Mouse (Mus musculus): ENCODE data around the gene Pheta2. TPM values are rescaled to one million over a fixed set of nuclear protein-coding genes. Genes with fewer than 3 reads are reported as not detected.

The Pheta2 gene
- polyA plus RNA-seq, 1 experiment from 2014 or later = 11.2 TPM

GRCm38 (mm10) chr15:82372991-82373390, 34.2 kb downstream of the Pheta2 start:
- no peak overlapping the region for H3K27ac ChIP-seq
- H3K36me3 ChIP-seq = 0 out of 2 replicates have a peak, but pooled peaks cover 5% of the 10 kb centered on the region
- no peak for ATAC-seq (ENCODE audit: insufficient number of reproducible peaks, insufficient read depth, low FRiP score, low TSS enrichment)
- H3K4me2 ChIP-seq (replicated peaks) = no peak overlapping the region
- 79% methylated on average over 5 of the region's 5 CpGs for WGBS
- H3K9ac ChIP-seq = no peak overlapping the region
- H3K27me3 ChIP-seq = no peaks in the 10 kb centered on the region
- no peaks in the 10 kb centered on the region for H3K9me3 ChIP-seq
- no peaks in the 10 kb centered on the region for H3K4me1 ChIP-seq
- H3K4me3 ChIP-seq = no peak overlapping the region

GRCm38 (mm10) chr15:82374437-82374836, 35.7 kb downstream of the Pheta2 start:
- H3K9ac ChIP-seq = no peak overlapping the region
- peaks cover 2% of the 10 kb centered on the region; the same call in 1 of the 2 replicates for H3K4me1 ChIP-seq
- H3K27ac ChIP-seq = no peak overlapping the region
- no peak for ATAC-seq (ENCODE audit: insufficient number of reproducible peaks, insufficient read depth, low FRiP score, low TSS enrichment)
- 81% methylated on average over 5 of the region's 5 CpGs for WGBS
- H3K9me3 ChIP-seq = no peaks in the 10 kb centered on the region
- no peak overlapping the region for H3K4me2 ChIP-seq (replicated peaks)
- no peak overlapping the region for H3K4me3 ChIP-seq
- H3K36me3 ChIP-seq = 0 out of 2 replicates have a peak, but pooled peaks cover 5% of the 10 kb centered on the region
- H3K27me3 ChIP-seq = no peaks in the 10 kb centered on the region

GRCm38 (mm10) chr15:82375855-82376254, 37.1 kb downstream of the Pheta2 start:
- H3K9me3 ChIP-seq = no peaks in the 10 kb centered on the region
- no peak overlapping the region for H3K4me2 ChIP-seq (replicated peaks)
- 88% methylated on average over 9 of the region's 9 CpGs for WGBS
- no peak overlapping the region for H3K27ac ChIP-seq
- H3K36me3 ChIP-seq = 0 out of 2 replicates have a peak, but pooled peaks cover 5% of the 10 kb centered on the region
- H3K4me1 ChIP-seq = peaks cover 13% of the 10 kb centered on the region
- H3K9ac ChIP-seq = no peak overlapping the region
- no peaks in the 10 kb centered on the region for H3K27me3 ChIP-seq
- ATAC-seq (ENCODE audit: insufficient number of reproducible peaks, insufficient read depth, low FRiP score, low TSS enrichment) = no peak
- H3K4me3 ChIP-seq = no peak overlapping the region

GRCm38 (mm10) chr15:82376393-82377138, 37.8 kb downstream of the Pheta2 start:
- 60% methylated on average over 17 of the region's 17 CpGs for WGBS
- H3K36me3 ChIP-seq = 0 out of 2 replicates have a peak, but pooled peaks cover 5% of the 10 kb centered on the region
- H3K9me3 ChIP-seq = no peaks in the 10 kb centered on the region
- H3K27me3 ChIP-seq = no peaks in the 10 kb centered on the region
- H3K4me1 ChIP-seq = peaks cover 15% of the 10 kb centered on the region
- ATAC-seq (ENCODE audit: insufficient number of reproducible peaks, insufficient read depth, low FRiP score, low TSS enrichment) = no peak
- H3K4me2 ChIP-seq (replicated peaks) = no peak overlapping the region
- no peak overlapping the region for H3K27ac ChIP-seq
- no peak overlapping the region for H3K9ac ChIP-seq
- H3K4me3 ChIP-seq = no peak overlapping the region

- Histone ChIP-seq H3K36me3 (0 out of 2 replicates have a peak, but pooled peaks cover 5% of the 10 kb centered on the region), H3K27ac (no peak overlapping the region), H3K4me1 (peaks cover 15% of the 10 kb centered on the region), H3K9ac (no peak overlapping the region), H3K4me2 (replicated peaks) (no peak overlapping the region), H3K9me3 (no peaks in the 10 kb centered on the region), H3K4me3 (no peak overlapping the region), H3K27me3 (no peaks in the 10 kb centered on the region)
- 75% methylated on average over 5 of the region's 5 CpGs for WGBS
- ATAC-seq (ENCODE audit: insufficient number of reproducible peaks, insufficient read depth, low FRiP score, low TSS enrichment) = no peak
Observed at GRCm38 (mm10) chr15:82377701-82378100, 39.0 kb downstream of the Pheta2 start.

DNA sequence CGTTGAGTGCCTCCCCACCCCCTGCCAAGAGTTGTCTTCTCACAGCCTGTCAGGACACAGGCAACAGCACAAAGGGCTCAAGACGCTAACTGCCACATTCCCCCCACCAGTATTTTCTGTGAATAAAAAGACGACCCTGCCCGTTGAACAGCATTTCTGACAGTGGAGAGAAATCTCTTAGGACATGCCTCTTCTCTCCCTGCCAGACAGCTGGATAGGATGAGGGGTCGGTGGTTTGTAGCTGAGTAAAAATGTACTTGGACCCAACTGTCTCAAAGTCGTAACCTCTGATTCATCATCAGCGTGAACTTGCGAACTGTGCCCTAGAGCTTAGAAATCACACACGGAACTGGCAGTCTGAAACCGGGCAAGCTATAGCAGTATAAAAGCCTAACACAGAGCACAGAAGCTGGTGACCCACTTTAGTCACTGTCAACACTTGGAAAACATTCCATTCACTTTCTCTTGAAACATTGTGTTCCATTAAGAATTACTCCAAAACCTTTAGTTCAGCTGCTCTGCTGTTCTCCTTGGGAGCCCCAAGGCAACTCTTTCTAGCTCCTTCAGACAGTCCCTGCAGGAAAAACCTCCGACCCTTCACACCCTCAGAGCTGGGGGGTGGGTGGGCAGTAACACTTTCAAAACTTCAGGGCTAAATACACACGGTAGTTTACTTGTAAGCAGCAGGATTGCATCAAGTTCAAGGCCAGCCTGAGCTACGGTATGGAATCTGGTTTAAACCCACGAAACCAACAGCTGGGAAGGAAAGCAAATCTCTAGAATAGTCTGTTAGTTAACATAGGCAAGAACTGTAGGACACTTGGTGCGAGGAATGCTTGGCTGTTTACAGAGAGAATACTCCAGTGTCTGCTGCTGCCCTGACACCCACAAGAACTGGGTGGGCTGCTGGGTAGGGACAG, 39.8 kb downstream of the Pheta2 start:
- peaks cover 15% of the 10 kb centered on the region for H3K4me1 ChIP-seq
- WGBS = 57% methylated on average over 15 of the region's 15 CpGs
- no peak for ATAC-seq (ENCODE audit: insufficient number of reproducible peaks, insufficient read depth, low FRiP score, low TSS enrichment)

DNA sequence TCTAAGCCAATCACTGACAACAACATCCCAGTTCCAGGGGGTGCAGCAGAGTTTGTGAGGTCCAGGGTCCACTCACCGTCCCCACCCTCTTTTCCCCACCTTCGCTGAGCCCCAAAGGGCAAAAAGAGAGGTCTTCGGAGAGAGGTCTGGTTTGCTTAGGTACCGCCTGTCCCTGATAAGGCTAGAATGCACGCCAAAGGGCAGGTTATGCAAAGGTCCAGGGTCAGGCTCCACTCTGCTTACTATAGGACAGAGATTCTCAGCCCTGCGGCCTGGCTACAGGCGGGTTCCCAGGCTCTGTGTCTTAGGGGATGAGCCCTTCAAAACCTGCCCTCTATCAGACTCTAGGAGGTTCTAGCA, 40.7 kb downstream of the Pheta2 start:
- Histone ChIP-seq H3K27me3 (no peaks in the 10 kb centered on the region), H3K9ac (peak overlapping the region; percentile 56; the same call in 1 of the 2 replicates), H3K27ac (peak overlapping the region; percentile 77; the same call in 1 of the 2 replicates), H3K36me3 (no peaks in the 10 kb centered on the region), H3K4me1 (peaks cover 15% of the 10 kb centered on the region), H3K4me2 (replicated peaks) (peak overlapping the region; percentile 70), H3K4me3 (peak overlapping the region; percentile 45), H3K9me3 (no peaks in the 10 kb centered on the region)
- WGBS = 22% methylated on average over 7 of the region's 7 CpGs
- ATAC-seq (ENCODE audit: insufficient number of reproducible peaks, insufficient read depth, low FRiP score, low TSS enrichment) = no peak

More for the DNA sequence above, 39.8 kb downstream of the Pheta2 start:
- Histone ChIP-seq H3K27me3 (no peaks in the 10 kb centered on the region), H3K4me3 (no peak overlapping the region), H3K9me3 (no peaks in the 10 kb centered on the region), H3K36me3 (0 out of 2 replicates have a peak, but pooled peaks cover 2% of the 10 kb centered on the region), H3K4me2 (replicated peaks) (no peak overlapping the region), H3K9ac (no peak overlapping the region), H3K27ac (no peak overlapping the region)

GRCm38 (mm10) chr15:82379871-82380713, 41.4 kb downstream of the Pheta2 start, which contains the start of gene Cyp2d22:
Gene Cyp2d22, minus strand, starts transcription at chr15:82380260.
- peak within 1 kb of the TSS; percentile 56 for H3K9ac ChIP-seq
- ATAC-seq (ENCODE audit: insufficient number of reproducible peaks, insufficient read depth, low FRiP score, low TSS enrichment) = peak; percentile 88
- 2% methylated on average over 19 of the region's 24 CpGs for WGBS
- peak within 1 kb of the TSS; percentile 77 for H3K27ac ChIP-seq
- no peaks in the 10 kb centered on the region for H3K36me3 ChIP-seq
- no peaks in the 10 kb centered on the region for H3K27me3 ChIP-seq
- H3K4me1 ChIP-seq = peaks cover 15% of the 10 kb centered on the region
- peak within 1 kb of the TSS; percentile 45 for H3K4me3 ChIP-seq
- no peaks in the 10 kb centered on the region for H3K9me3 ChIP-seq
- H3K4me2 ChIP-seq (replicated peaks) = peak within 1 kb of the TSS; percentile 70

- ATAC-seq (ENCODE audit: insufficient number of reproducible peaks, insufficient read depth, low FRiP score, low TSS enrichment) = no peak
- Histone ChIP-seq H3K27ac (no peak overlapping the region), H3K4me2 (replicated peaks) (peak overlapping the region; percentile 70), H3K9me3 (no peaks in the 10 kb centered on the region), H3K4me3 (peak overlapping the region; percentile 45), H3K4me1 (peaks cover 15% of the 10 kb centered on the region), H3K9ac (peak overlapping the region; percentile 56; the same call in 1 of the 2 replicates), H3K27me3 (no peaks in the 10 kb centered on the region), H3K36me3 (no peaks in the 10 kb centered on the region)
- WGBS = 33% methylated on average over 7 of the region's 7 CpGs
Observed at GRCm38 (mm10) chr15:82380714-82381062, 41.9 kb downstream of the Pheta2 start.

- Histone ChIP-seq H3K4me3 (no peak overlapping the region), H3K9me3 (no peaks in the 10 kb centered on the region), H3K27me3 (no peaks in the 10 kb centered on the region), H3K4me1 (peaks cover 15% of the 10 kb centered on the region), H3K4me2 (replicated peaks) (no peak overlapping the region), H3K36me3 (no peaks in the 10 kb centered on the region), H3K9ac (no peak overlapping the region), H3K27ac (no peak overlapping the region)
- no peak for ATAC-seq (ENCODE audit: insufficient number of reproducible peaks, insufficient read depth, low FRiP score, low TSS enrichment)
- WGBS = 89% methylated on average over 2 of the region's 2 CpGs
Observed at GRCm38 (mm10) chr15:82382441-82382840, 43.7 kb downstream of the Pheta2 start.

DNA sequence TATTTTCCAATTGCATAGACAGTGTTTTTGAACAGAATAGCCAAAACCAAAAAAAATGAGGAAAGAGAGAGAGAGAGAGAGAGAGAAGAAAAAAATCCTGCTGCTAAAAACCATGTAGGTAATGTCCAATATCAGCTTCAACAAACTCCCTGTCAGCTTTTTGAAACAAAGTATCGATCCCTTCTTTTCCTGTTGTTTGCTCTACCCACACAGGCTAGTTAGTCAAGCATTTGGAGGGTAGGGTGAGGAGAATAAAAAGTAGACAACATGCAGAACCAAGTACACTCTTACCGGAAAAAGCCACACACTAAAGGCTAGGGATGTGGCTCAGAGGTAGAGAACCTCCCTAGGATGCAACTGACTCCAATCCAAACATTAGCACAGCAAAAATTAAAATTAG, 47.0 kb downstream of the Pheta2 start:
- H3K36me3 ChIP-seq = no peaks in the 10 kb centered on the region
- no peak overlapping the region for H3K4me3 ChIP-seq
- H3K4me1 ChIP-seq = peaks cover 3% of the 10 kb centered on the region; the same call in 1 of the 2 replicates
- H3K27ac ChIP-seq = no peak overlapping the region
- 93% methylated on average over 2 of the region's 2 CpGs for WGBS
- no peak overlapping the region for H3K4me2 ChIP-seq (replicated peaks)
- no peak overlapping the region for H3K9ac ChIP-seq
- H3K27me3 ChIP-seq = no peaks in the 10 kb centered on the region
- no peaks in the 10 kb centered on the region for H3K9me3 ChIP-seq
- ATAC-seq (ENCODE audit: insufficient number of reproducible peaks, insufficient read depth, low FRiP score, low TSS enrichment) = no peak

Measured in embryonic facial prominence, embryonic 12.5 days (tissue).